In genomic region chr17:30187581-30187980, GRCm38 (mm10) we compare ENCODE assay signal across 10 mouse cellular contexts.
DNase-seq lines count a peak whose midpoint lies in the region; ATAC-seq and TF ChIP-seq lines count a peak whose summit lies in the region.
"Had no signal": no experiment of that assay in that cellular context is flagged by ENCODE, and none has a peak within 500 bp of the region (broad histone marks: within the 10 kb centered on the region; RNA-seq: fewer than 3 reads in every experiment).

No protein-coding gene starts in this region.

- TF ChIP-seq EP300 in liver, postnatal 0 days (IDR thresholded peaks at IDR 0.05; ENCODE audit: low read depth) = no peak

- 16% methylated on average over 5 of the region's 5 CpGs for WGBS in heart, embryonic 11.5 days (ENCODE audit: insufficient replicate concordance)
- WGBS in liver, postnatal 0 days (ENCODE audit: insufficient replicate concordance) = 78% methylated on average over 5 of the region's 5 CpGs
- 33% methylated on average over 5 of the region's 5 CpGs for WGBS in hindbrain, embryonic 15.5 days
- 29% methylated on average over 5 of the region's 5 CpGs for WGBS in neural tube, embryonic 14.5 days

- no peaks in the 10 kb centered on the region for H3K27me3 ChIP-seq in heart, embryonic 11.5 days (ENCODE audit: control insufficient read depth, insufficient read depth, low read length)
- no peaks in the 10 kb centered on the region for H3K27me3 ChIP-seq in liver, postnatal 0 days (ENCODE audit: insufficient read depth, low read length)
- H3K27me3 ChIP-seq in hindbrain, embryonic 15.5 days = no peaks in the 10 kb centered on the region
- no peaks in the 10 kb centered on the region for H3K27me3 ChIP-seq in neural tube, embryonic 14.5 days (ENCODE audit: control insufficient read depth, insufficient read depth, low read length)

- no peak for DNase-seq in heart, postnatal 14 days
- DNase-seq in liver = peak; percentile 1
- no peak for DNase-seq in liver, postnatal 0 days
- no peak for DNase-seq in cerebellum, adult 18-20 months
- DNase-seq in lung, postnatal 4 days = no peak

- no peaks in the 10 kb centered on the region for H3K9me3 ChIP-seq in heart, embryonic 11.5 days (replicated peaks; ENCODE audit: control insufficient read depth, low read length)
- H3K9me3 ChIP-seq in liver, postnatal 0 days (ENCODE audit: low read length) = no peaks in the 10 kb centered on the region
- no peaks in the 10 kb centered on the region for H3K9me3 ChIP-seq in hindbrain, embryonic 15.5 days
- no peaks in the 10 kb centered on the region for H3K9me3 ChIP-seq in neural tube, embryonic 14.5 days (ENCODE audit: control insufficient read depth, low read length)
- H3K9me3 ChIP-seq: G1E had no signal

- no peaks in the 10 kb centered on the region; the same call in 1 of the 2 replicates for H3K36me3 ChIP-seq in heart, embryonic 11.5 days (ENCODE audit: control insufficient read depth, insufficient read depth, low read length)
- peaks cover 3% of the 10 kb centered on the region for H3K36me3 ChIP-seq in liver, postnatal 0 days (replicated peaks; ENCODE audit: insufficient read depth, low read length)
- no peaks in the 10 kb centered on the region for H3K36me3 ChIP-seq in hindbrain, embryonic 15.5 days
- no peaks in the 10 kb centered on the region for H3K36me3 ChIP-seq in neural tube, embryonic 14.5 days (ENCODE audit: control insufficient read depth, insufficient read depth, low read length)

- H3K4me1 ChIP-seq in heart, embryonic 11.5 days (ENCODE audit: control insufficient read depth, insufficient read depth, low read length) = peaks cover 48% of the 10 kb centered on the region
- H3K4me1 ChIP-seq in liver, postnatal 0 days (ENCODE audit: insufficient read depth) = no peaks in the 10 kb centered on the region
- peaks cover 61% of the 10 kb centered on the region for H3K4me1 ChIP-seq in hindbrain, embryonic 15.5 days (replicated peaks)
- peaks cover 37% of the 10 kb centered on the region for H3K4me1 ChIP-seq in neural tube, embryonic 14.5 days (ENCODE audit: control insufficient read depth, insufficient read depth, low read length)

- H3K27ac ChIP-seq in heart, embryonic 11.5 days (ENCODE audit: low read depth, low read length) = peak overlapping the region; percentile 84
- no peak overlapping the region for H3K27ac ChIP-seq in liver, postnatal 0 days (ENCODE audit: low read depth)
- H3K27ac ChIP-seq in hindbrain, embryonic 15.5 days (replicated peaks) = peak overlapping the region; percentile 80
- peak overlapping the region; percentile 74 for H3K27ac ChIP-seq in neural tube, embryonic 14.5 days (ENCODE audit: low read depth, low read length)

- ATAC-seq in heart, embryonic 11.5 days (replicated peaks; ENCODE audit: insufficient number of reproducible peaks, low FRiP score, low TSS enrichment) = no peak
- no peak for ATAC-seq in liver, postnatal 0 days
- no peak; the same call in 1 of the 2 replicates for ATAC-seq in hindbrain, embryonic 15.5 days (ENCODE audit: low FRiP score, low read depth)
- no peak for ATAC-seq in neural tube, embryonic 14.5 days (ENCODE audit: low read depth)
- ATAC-seq: intestine, embryonic 16.5 days had no signal

- intact Hi-C loops in heart, postnatal 14 days (cut with DNase I) = no loop called here

- H3K4me3 ChIP-seq in heart, embryonic 11.5 days (ENCODE audit: low read depth, low read length) = no peak overlapping the region
- no peak overlapping the region for H3K4me3 ChIP-seq in liver, postnatal 0 days (ENCODE audit: low read depth, low read length)
- H3K4me3 ChIP-seq in hindbrain, embryonic 15.5 days = no peak overlapping the region
- H3K4me3 ChIP-seq in neural tube, embryonic 14.5 days (ENCODE audit: low read depth, low read length) = no peak overlapping the region

- peak overlapping the region; percentile 44; the same call in 1 of the 2 replicates for H3K9ac ChIP-seq in heart, embryonic 11.5 days (ENCODE audit: low read depth, low read length)
- no peak overlapping the region for H3K9ac ChIP-seq in liver, postnatal 0 days (replicated peaks)
- H3K9ac ChIP-seq in hindbrain, embryonic 15.5 days = no peak overlapping the region
- H3K9ac ChIP-seq in neural tube, embryonic 14.5 days (replicated peaks; ENCODE audit: low read depth, low read length) = no peak overlapping the region

- H3K4me2 ChIP-seq in heart, embryonic 11.5 days = peak overlapping the region; percentile 46
- no peak overlapping the region for H3K4me2 ChIP-seq in liver, postnatal 0 days (ENCODE audit: low read depth, low read length)
- peak overlapping the region; percentile 31; the same call in 1 of the 2 replicates for H3K4me2 ChIP-seq in hindbrain, embryonic 15.5 days
- peak overlapping the region; percentile 21; the same call in 1 of the 2 replicates for H3K4me2 ChIP-seq in neural tube, embryonic 14.5 days (ENCODE audit: low read depth, low read length)

- no peak for TF ChIP-seq CTCF in liver, postnatal 0 days (IDR thresholded peaks at IDR 0.05; ENCODE audit: low read depth)
